Mouse (Mus musculus) embryonic facial prominence, embryonic 10.5 days (tissue): ENCODE measurements around the gene Pcp2. TPM values are rescaled to one million over a fixed set of nuclear protein-coding genes. Genes with fewer than 3 reads are reported as not detected.

Experiments used
- DNase-seq: peaks from one replicate; pipeline ENCODE4 v3.0.0-alpha.2; 2017; ENCODE audit warnings: low spot score
- H3K27ac ChIP-seq: fragments of 300-500 bp; sonication (generic); replicated peaks from 2 replicates; pipeline ENCODE4 v1.5.1; 2016; ENCODE audit warnings: mild to moderate bottlenecking
- H3K27me3 ChIP-seq: fragments of 300-500 bp; sonication (generic); replicated peaks from 2 replicates; pipeline ENCODE4 v1.6.1; 2016; ENCODE audit warnings: low read depth, mild to moderate bottlenecking; ENCODE audit not compliant: poor library complexity, severe bottlenecking
- H3K36me3 ChIP-seq: fragments of 300-500 bp; sonication (generic); replicated peaks from 2 replicates; pipeline ENCODE4 v1.6.1; 2016; ENCODE audit warnings: mild to moderate bottlenecking, moderate library complexity
- H3K4me1 ChIP-seq: fragments of 300-500 bp; sonication (generic); 2 replicates; pipeline ENCODE4 v1.6.1; 2016
- H3K4me3 ChIP-seq: fragments of 300-500 bp; sonication (generic); 2 replicates; pipeline ENCODE4 v1.5.1; 2016; ENCODE audit warnings: mild to moderate bottlenecking, moderate library complexity
- H3K9me3 ChIP-seq: fragments of 300-500 bp; sonication (generic); 2 replicates; pipeline ENCODE4 v1.6.1; 2016; ENCODE audit warnings: mild to moderate bottlenecking
- WGBS: fragments of 180-500 bp; shearing (Covaris S2); methylation state at CpG from one replicate; pipeline ENCODE4 v1.1.7; 2016; 5-methylcytosine and 5-hydroxymethylcytosine counted together
- polyA plus RNA-seq: library from polyadenylated mRNA; unstranded; fragments of >200 nt; fragmentation: Nextera tagmentation; extraction: Ambion mirVana; gene quantifications from 2 replicates; pipeline ENCODE4 v1.2.1, GENCODE M21; 2016

Pcp2 gene
- polyA plus RNA-seq: 1.1 and 1.7 TPM in 2 replicates

GRCm38 (mm10) chr8:3625445-3625844 is at the start of gene Pcp2:
Gene Pcp2, minus strand, starts transcription at chr8:3625545.
- 64% methylated on average over 1 of the region's 1 CpGs for WGBS

GRCm38 (mm10) chr8:3674671-3675070 is 49.3 kb upstream of the Pcp2 start:
- 64% methylated on average over 3 of the region's 3 CpGs for WGBS
- H3K4me3 ChIP-seq: no peak overlapping the region
- no peak overlapping the region for H3K27ac ChIP-seq
- peaks cover 15% of the 10 kb centered on the region for H3K36me3 ChIP-seq
- peaks cover 4% of the 10 kb centered on the region; the same call in 1 of the 2 replicates for H3K9me3 ChIP-seq
- peaks cover 19% of the 10 kb centered on the region for H3K4me1 ChIP-seq
- no peaks in the 10 kb centered on the region for H3K27me3 ChIP-seq
- no peak for DNase-seq

More at GRCm38 (mm10) chr8:3625445-3625844, at the start of gene Pcp2:
- Histone ChIP-seq H3K27me3 (peaks cover 21% of the 10 kb centered on the region), H3K4me3 (no peak within 1 kb of the TSS), H3K36me3 (no peaks in the 10 kb centered on the region), H3K4me1 (peaks cover 15% of the 10 kb centered on the region), H3K9me3 (no peaks in the 10 kb centered on the region), H3K27ac (no peak within 1 kb of the TSS)
- no peak for DNase-seq

GRCm38 (mm10) chr8:3671980-3672491 is 46.7 kb upstream of the Pcp2 start, which contains the start of gene Fcor:
Gene Fcor, minus strand, starts transcription at chr8:3672362.
- WGBS: under 1% methylated on average over 23 of the region's 23 CpGs
- Histone ChIP-seq H3K27me3 (no peaks in the 10 kb centered on the region), H3K36me3 (no peaks in the 10 kb centered on the region), H3K4me3 (peak within 1 kb of the TSS; percentile 64), H3K27ac (peak within 1 kb of the TSS; percentile 84), H3K9me3 (no peaks in the 10 kb centered on the region), H3K4me1 (peaks cover 10% of the 10 kb centered on the region)
- DNase-seq: peak; percentile 87

GRCm38 (mm10) chr8:3670388-3670787 is 45.0 kb upstream of the Pcp2 start:
- no peak for DNase-seq
- Histone ChIP-seq H3K27me3 (no peaks in the 10 kb centered on the region), H3K9me3 (no peaks in the 10 kb centered on the region), H3K4me1 (peaks cover 7% of the 10 kb centered on the region), H3K4me3 (no peak overlapping the region), H3K36me3 (no peaks in the 10 kb centered on the region), H3K27ac (no peak overlapping the region)
- WGBS: 85% methylated on average over 2 of the region's 2 CpGs

- WGBS: 70% methylated on average over 6 of the region's 6 CpGs
- DNase-seq: no peak
Measured at GRCm38 (mm10) chr8:3665507-3665906, 40.2 kb upstream of the Pcp2 start, which contains the start of gene Mcemp1. Gene Mcemp1, plus strand, starts transcription at chr8:3665754.

GRCm38 (mm10) chr8:3664405-3664804 is 39.1 kb upstream of the Pcp2 start:
- WGBS: 75% methylated on average over 5 of the region's 5 CpGs
- Histone ChIP-seq H3K27me3 (no peaks in the 10 kb centered on the region), H3K9me3 (no peaks in the 10 kb centered on the region), H3K4me1 (no peaks in the 10 kb centered on the region), H3K27ac (no peak overlapping the region), H3K36me3 (no peaks in the 10 kb centered on the region), H3K4me3 (no peak overlapping the region)
- no peak for DNase-seq

More at GRCm38 (mm10) chr8:3665507-3665906, 40.2 kb upstream of the Pcp2 start, which contains the start of gene Mcemp1:
- Histone ChIP-seq H3K27me3 (no peaks in the 10 kb centered on the region), H3K36me3 (no peaks in the 10 kb centered on the region), H3K4me3 (no peak within 1 kb of the TSS), H3K4me1 (no peaks in the 10 kb centered on the region), H3K9me3 (no peaks in the 10 kb centered on the region), H3K27ac (no peak within 1 kb of the TSS)

GRCm38 (mm10) chr8:3660889-3661288 is 35.5 kb upstream of the Pcp2 start:
- no peaks in the 10 kb centered on the region for H3K36me3 ChIP-seq
- no peak overlapping the region for H3K27ac ChIP-seq
- DNase-seq: no peak
- H3K9me3 ChIP-seq: no peaks in the 10 kb centered on the region
- 84% methylated on average over 8 of the region's 8 CpGs for WGBS
- H3K4me1 ChIP-seq: peaks cover 13% of the 10 kb centered on the region
- H3K4me3 ChIP-seq: no peak overlapping the region
- H3K27me3 ChIP-seq: no peaks in the 10 kb centered on the region

GRCm38 (mm10) chr8:3656725-3657381 is 31.5 kb upstream of the Pcp2 start:
- H3K4me1 ChIP-seq: peaks cover 13% of the 10 kb centered on the region
- no peaks in the 10 kb centered on the region for H3K36me3 ChIP-seq
- whole genome bisulfite sequencing: 25% methylated on average over 7 of the region's 7 CpGs
- peak; percentile 62 for DNase-seq
- H3K9me3 ChIP-seq: no peaks in the 10 kb centered on the region
- no peak overlapping the region for H3K27ac ChIP-seq
- H3K4me3 ChIP-seq: peak overlapping the region; percentile 36
- H3K27me3 ChIP-seq: no peaks in the 10 kb centered on the region

GRCm38 (mm10) chr8:3655526-3655925 is 30.2 kb upstream of the Pcp2 start, which contains the start of gene Retn:
Gene Retn, plus strand, starts transcription at chr8:3655770.
- Histone ChIP-seq H3K9me3 (no peaks in the 10 kb centered on the region), H3K36me3 (no peaks in the 10 kb centered on the region), H3K4me3 (no peak within 1 kb of the TSS), H3K4me1 (peaks cover 13% of the 10 kb centered on the region), H3K27ac (no peak within 1 kb of the TSS), H3K27me3 (no peaks in the 10 kb centered on the region)
- DNase-seq: no peak
- 76% methylated on average over 3 of the region's 3 CpGs for WGBS

GRCm38 (mm10) chr8:3654726-3655508 is 29.6 kb upstream of the Pcp2 start:
- Histone ChIP-seq H3K27ac (no peak overlapping the region), H3K4me1 (peaks cover 13% of the 10 kb centered on the region), H3K4me3 (no peak overlapping the region), H3K27me3 (no peaks in the 10 kb centered on the region), H3K9me3 (no peaks in the 10 kb centered on the region), H3K36me3 (no peaks in the 10 kb centered on the region)
- WGBS: 76% methylated on average over 11 of the region's 11 CpGs
- no peak for DNase-seq

GRCm38 (mm10) chr8:3652845-3653244 is 27.5 kb upstream of the Pcp2 start:
- no peak for DNase-seq
- WGBS: 63% methylated on average over 3 of the region's 3 CpGs
- H3K4me1 ChIP-seq: peaks cover 17% of the 10 kb centered on the region
- no peaks in the 10 kb centered on the region for H3K36me3 ChIP-seq
- H3K9me3 ChIP-seq: no peaks in the 10 kb centered on the region
- no peak overlapping the region for H3K27ac ChIP-seq
- H3K4me3 ChIP-seq: no peak overlapping the region
- no peaks in the 10 kb centered on the region for H3K27me3 ChIP-seq

- H3K27ac ChIP-seq: no peak overlapping the region; the same call in 1 of the 2 replicates
- WGBS: 42% methylated on average over 1 of the region's 1 CpGs
- no peaks in the 10 kb centered on the region for H3K9me3 ChIP-seq
Measured at GRCm38 (mm10) chr8:3648990-3649389, 23.6 kb upstream of the Pcp2 start.

More at GRCm38 (mm10) chr8:3648990-3649389, 23.6 kb upstream of the Pcp2 start:
- Histone ChIP-seq H3K4me3 (no peak overlapping the region), H3K36me3 (no peaks in the 10 kb centered on the region), H3K4me1 (peaks cover 5% of the 10 kb centered on the region; the same call in 1 of the 2 replicates), H3K27me3 (no peaks in the 10 kb centered on the region)
- no peak for DNase-seq
